Mouse (Mus musculus) urinary bladder, postnatal 14 days (tissue): ENCODE results near the gene Fam118a.
A peak's percentile ranks its signal among the peaks of the same experiment; 100 is the strongest.
"Not testable (repeated sequence)": the region's sequence is repeated elsewhere in the genome, so short reads cannot be mapped to it uniquely, and the experiment has no call there.

Experiments
- DNase-seq: peaks from one replicate; pipeline ENCODE4 v3.0.0; 2021; ENCODE audit warnings: low spot score

The Fam118a gene

DNA sequence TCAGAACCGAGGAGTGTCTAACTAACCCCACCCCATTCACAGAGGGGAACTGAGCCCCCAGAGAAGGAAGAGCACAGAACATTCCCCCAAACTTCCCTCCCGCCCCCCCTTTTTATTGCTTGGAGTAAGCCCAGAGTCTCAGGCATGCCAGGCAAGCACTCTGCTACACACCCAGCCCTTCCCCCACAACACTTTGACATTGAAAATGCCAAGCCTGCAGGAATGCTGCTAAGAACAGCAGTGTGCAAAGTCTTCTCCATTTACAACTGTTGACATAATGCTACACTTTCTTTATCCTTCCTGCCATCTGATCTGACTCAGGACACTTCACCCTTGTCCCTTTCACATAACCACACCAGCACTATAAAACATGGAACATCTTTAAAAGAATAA lies 16.1 kb upstream of the Fam118a start:
- peak; percentile 78 for DNase-seq

DNA sequence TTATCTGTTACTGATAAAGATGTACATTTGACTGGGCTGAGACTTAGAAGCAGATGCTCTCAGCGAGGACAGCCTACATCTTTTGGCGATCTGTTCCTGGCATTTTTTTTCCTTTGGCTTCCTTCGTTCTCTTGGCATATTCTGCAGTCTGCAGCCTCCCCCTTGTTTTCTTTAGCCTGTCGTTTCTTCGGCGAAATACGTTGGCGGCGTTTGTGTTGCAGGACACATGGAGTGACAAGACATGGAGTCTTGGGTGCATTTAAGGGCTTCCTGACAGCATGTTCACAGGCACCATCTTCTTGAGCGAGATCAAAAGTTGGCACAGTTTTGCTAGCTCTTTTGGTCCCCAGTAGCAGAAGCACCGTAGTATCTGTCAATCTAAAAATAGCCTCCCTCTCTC lies 13.0 kb upstream of the Fam118a start:
- DNase-seq = no peak

DNA sequence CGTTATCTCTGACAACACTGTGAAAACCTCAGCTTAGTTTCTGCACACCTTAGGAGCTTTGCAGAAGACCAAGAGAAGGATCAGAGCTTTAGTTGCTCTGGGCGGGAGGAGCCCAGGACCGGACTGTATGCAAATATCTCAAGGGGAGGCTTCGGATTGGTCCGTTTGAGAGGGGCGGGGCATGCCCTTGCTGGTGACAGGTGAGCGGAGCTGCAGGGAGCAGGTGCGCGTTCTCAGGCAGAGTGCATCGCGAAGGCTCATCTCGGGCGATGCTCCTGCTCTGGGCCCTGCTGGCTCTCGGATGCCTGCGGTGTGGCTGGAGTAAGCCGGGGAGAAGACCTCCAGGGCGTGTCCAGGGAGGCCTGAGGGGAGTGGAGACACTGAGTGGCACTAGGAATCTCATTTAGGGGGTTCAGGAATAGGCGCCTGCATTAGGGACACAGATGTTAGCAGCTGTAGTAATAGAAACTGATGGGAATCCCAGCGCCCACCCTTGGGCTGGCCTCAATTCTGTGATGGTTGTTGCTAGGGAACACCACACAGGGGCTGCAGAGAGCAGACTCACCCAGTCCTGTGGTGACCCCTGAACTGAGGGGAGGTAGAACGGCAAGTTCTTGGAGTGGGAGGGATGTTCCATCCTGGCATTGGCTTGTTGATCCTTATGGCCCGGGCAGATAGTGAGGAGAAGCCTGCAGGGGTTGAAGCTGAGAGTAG lies 11.6 kb upstream of the Fam118a start, which contains the start of gene Upk3a:
Gene Upk3a, plus strand, starts transcription at position 191 of the 714 bp plus-strand sequence.
- DNase-seq = peak; percentile 89

DNA sequence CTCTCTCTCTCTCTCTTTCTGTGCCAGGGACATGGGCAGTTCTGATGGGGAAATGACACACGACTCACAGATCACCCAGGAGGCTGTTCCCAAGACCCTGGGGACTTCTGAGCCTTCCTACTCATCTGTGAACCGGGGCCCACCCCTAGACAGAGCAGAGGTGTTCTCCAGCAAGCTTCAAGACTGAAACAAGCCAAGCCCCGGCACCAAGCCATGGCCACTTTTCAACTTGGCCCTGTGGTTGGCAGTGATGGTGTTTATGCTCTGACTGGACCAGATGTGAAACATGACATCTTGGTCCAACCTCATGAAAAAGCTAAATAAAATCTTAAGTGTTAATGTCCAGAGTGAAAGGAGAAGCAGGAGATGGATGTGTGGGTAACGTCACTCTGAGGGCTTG lies 6.5 kb upstream of the Fam118a start:
- DNase-seq = no peak

- DNase-seq = no peak
These were observed 2.6 kb upstream of the Fam118a start for GRCm38 (mm10) chr15:85026197-85026596.

GRCm38 (mm10) chr15:85027740-85028139 lies 1.0 kb upstream of the Fam118a start:
- DNase-seq = no peak

GRCm38 (mm10) chr15:85030643-85031042 lies 1.9 kb downstream of the Fam118a start:
- DNase-seq = not testable (repeated sequence)

DNA sequence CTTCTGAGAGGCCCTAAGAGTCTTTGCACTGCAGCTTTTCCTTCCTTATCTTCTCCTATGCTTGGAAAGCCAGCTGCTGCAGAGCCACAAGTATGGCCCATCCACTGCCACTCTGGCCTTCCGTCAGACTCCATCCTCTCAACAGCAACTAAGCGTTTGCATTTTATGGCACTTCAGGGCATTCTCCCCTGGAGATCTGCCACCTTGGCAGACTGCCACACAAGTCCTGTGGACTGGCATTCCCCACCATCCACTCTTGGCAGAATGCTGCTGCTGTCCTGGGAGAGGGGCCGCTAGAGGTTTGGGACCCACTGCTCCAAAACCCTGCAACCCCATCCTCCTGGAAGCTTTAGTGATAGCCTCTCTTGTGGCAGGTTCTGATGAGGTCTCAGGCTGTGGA lies 3.1 kb downstream of the Fam118a start:
- DNase-seq = no peak

- peak; percentile 65 for DNase-seq
These were observed 5.2 kb downstream of the Fam118a start for GRCm38 (mm10) chr15:85033916-85034315.

GRCm38 (mm10) chr15:85036566-85037342 lies 8.0 kb downstream of the Fam118a start:
- peak; percentile 98 for DNase-seq

- DNase-seq = no peak
These were observed 8.6 kb downstream of the Fam118a start for GRCm38 (mm10) chr15:85037343-85037690.

DNA sequence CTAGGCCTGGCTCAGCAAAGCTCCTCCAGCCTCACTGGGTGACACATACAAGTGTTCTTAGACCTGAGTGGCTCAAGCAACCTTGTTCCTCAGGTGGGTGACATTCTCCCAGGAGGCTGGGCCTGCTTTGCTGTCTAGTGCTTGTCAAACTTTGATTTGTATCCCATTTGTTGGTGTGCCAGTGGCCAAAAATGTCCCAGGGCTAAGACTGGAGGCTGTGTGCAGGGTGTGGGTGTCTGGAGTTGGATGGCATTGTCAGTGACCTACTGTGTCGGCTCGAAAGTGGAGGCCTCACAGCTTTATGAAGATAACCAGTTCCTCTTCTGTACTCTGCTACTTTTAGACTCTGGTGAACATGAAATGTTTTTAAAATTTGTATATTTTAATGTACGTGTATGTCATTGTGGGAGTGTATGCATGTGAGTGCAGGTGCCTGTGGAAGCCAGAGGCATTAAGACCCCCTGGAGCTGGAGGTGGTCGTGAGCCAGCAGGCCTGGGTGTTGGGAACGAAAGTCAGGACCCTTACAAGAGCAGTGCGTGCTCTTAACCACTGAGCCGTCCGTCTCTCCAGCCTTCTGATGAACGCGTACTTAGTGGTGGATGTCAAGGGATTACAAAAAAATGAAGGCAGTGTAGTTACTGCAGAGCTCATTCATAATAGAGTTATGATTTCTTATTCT lies 12.9 kb downstream of the Fam118a start:
- DNase-seq = no peak

DNA sequence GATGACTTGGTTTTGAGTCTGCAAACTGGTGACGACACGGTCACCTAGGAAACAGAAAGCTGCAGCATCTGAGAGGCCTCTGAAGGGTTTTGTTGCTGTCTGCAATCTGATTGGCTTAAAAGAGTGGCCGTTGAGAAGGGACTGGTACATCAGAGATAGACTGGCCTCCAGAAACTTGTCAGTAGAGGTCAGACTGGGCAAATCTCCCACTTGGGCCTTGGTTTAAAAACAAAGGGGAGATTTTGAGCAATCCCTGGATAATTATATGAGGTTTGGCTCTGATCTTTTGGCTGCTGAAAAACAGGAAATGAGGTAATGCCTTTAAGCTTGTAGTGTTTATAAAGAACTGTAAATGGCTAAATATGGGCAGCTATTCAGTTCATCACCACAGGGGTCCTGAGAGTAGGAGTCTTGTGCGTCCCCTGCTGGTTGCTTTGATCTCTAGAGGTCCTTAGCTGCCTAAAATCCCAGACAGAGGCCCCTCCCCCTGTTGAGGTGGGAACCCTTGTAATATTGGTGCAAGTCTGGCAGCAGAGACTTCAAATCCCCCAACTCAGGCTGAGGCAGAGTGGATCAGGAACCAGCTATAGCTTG lies 13.7 kb downstream of the Fam118a start:
- peak; percentile 72 for DNase-seq

- no peak for DNase-seq
These were observed 14.4 kb downstream of the Fam118a start for GRCm38 (mm10) chr15:85043116-85043515.

DNA sequence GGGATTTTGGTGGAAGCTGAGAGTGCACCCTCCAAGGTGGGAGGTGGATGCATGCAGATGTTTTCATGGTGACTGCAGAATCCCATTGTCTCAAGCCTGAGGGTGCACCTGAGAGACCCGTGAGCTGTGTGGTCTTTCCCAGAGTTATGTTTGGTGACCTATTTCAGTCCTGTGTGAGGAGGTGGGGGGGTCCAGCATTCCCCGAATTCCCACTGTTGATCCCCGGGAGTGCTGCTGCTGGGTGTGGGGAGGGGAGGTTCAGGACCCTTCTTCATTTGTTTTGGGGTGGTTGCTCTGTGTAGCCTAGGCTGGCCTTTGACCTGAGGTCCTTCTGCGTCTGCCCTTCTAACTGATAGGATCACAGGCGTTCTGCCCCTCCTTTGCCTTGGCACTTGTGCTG lies 15.0 kb downstream of the Fam118a start:
- no peak for DNase-seq

GRCm38 (mm10) chr15:85046230-85046950 lies 17.6 kb downstream of the Fam118a start:
- no peak for DNase-seq

GRCm38 (mm10) chr15:85047865-85048264 lies 19.1 kb downstream of the Fam118a start:
- no peak for DNase-seq

DNA sequence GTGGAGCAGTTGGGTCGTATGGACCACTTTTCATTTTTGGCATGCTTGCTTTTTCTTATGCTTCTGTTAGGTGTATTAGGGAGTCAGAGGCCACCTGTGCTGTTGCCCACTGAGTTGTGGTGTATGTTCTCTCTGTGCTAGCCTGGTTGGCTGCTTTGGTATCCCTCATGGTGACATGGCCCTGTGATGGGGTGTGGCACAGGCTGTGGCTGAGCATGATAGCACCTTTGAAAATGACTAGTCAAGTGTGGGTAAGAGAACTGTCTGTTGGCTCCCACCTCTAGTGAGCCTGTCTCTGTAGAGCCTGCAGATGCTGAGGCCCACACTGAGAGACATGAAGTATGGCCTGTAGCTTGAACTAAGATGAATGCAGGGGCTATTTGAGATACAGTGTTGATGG lies 21.0 kb downstream of the Fam118a start:
- no peak for DNase-seq

DNA sequence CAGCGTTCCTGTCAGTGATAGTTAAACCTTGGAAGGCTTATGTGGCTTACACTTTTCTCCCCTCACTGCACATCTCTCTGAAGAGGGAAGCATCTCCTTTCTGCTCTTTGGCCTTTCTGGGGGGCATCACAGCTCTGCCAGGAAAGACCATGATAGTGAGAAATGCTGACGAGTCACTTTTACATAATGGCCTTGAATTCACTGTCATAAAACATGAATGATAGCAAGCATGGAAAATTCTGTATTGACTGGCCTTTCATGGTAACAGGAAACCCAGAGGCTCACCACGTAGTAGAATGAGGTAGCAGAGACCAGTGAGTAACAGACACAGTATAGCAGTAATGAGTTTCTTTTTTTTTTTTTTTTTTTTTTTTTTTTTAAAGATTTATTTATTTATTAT lies 25.4 kb downstream of the Fam118a start:
- no peak for DNase-seq

- DNase-seq = no peak
These were observed 26.4 kb downstream of the Fam118a start for GRCm38 (mm10) chr15:85055186-85055585.

DNA sequence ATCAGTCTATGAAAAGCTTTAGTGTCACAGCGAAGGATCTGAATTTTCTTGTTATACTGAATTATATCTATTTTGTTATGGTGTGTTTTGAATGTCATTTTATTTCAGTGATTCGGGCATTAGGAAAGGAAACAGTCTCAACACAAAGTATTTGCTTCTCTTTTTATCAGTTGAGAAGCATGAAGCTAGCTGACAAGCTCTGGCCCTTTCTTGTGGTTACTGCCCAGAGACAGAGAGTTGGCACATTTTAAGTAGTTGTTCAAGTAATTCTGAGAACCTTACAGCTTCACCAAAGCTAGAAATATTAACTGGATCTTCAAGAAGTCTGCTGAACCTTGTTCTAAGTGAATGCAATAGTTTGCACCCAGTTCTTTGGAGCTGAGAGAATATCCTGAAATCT lies 34.7 kb downstream of the Fam118a start:
- DNase-seq = no peak

DNA sequence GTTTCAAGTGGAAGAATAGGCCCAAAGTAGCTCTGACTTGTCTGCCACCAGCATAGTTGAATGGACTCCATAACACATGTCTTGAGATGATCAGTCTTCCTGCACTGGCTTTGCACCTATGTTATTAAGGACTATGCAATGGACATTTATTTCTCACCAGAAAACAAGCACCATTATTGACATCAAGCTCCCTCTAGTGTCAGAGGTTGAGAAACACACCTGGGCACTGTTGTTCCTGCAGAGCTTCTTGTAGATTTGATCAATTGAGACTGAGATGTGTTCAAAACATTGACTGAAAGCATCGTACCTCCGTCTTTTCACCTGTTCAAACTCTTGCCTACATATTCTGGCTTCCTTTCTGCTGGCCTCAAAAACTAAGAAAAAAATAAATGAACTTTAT lies 41.8 kb downstream of the Fam118a start:
- peak; percentile 42 for DNase-seq
